Mouse (Mus musculus) adrenal gland, adult 8-10 months (tissue): Measurements from ENCODE around the gene Cuzd1. TPM values are rescaled to one million over a fixed set of nuclear protein-coding genes. Genes with fewer than 3 reads are reported as not detected.
A peak's percentile ranks its signal among the peaks of the same experiment; 100 is the strongest.

Experiments used
- DNase-seq: peaks from one replicate; pipeline ENCODE4 v3.0.0; 2022
- total RNA-seq, 4 experiments: library from RNA; stranded (reverse); gene quantifications; 2 replicates each; pipeline ENCODE4 v1.2.4; 2022

The Cuzd1 gene
- total RNA-seq, result not detected

GRCm38 (mm10) chr7:131322192-131322591 lies at the start of gene Cuzd1:
Cuzd1 (minus strand) TSS chr7:131322292.
- no peak for DNase-seq

- DNase-seq, result no peak
Measured at GRCm38 (mm10) chr7:131371470-131371860, 49.4 kb upstream of the Cuzd1 start.

GRCm38 (mm10) chr7:131370648-131371469 lies 48.8 kb upstream of the Cuzd1 start, which contains the start of gene Pstk:
Pstk (plus strand) TSS chr7:131371141.
- DNase-seq, result peak; percentile 85

GRCm38 (mm10) chr7:131364131-131364530 lies 42.0 kb upstream of the Cuzd1 start:
- DNase-seq, result no peak

- peak; percentile 96 for DNase-seq
Measured at GRCm38 (mm10) chr7:131362615-131363300, 40.7 kb upstream of the Cuzd1 start, which contains the start of gene 2310057M21Rik. 2310057M21Rik (minus strand) TSS chr7:131362759.

GRCm38 (mm10) chr7:131362269-131362614 lies 40.1 kb upstream of the Cuzd1 start:
- no peak for DNase-seq

- no peak for DNase-seq
Measured at GRCm38 (mm10) chr7:131356105-131356504, 34.0 kb upstream of the Cuzd1 start.

GRCm38 (mm10) chr7:131345856-131346541 lies 23.9 kb upstream of the Cuzd1 start:
- no peak for DNase-seq

- no peak for DNase-seq
Measured at GRCm38 (mm10) chr7:131337502-131338068, 15.5 kb upstream of the Cuzd1 start.

- no peak for DNase-seq
Measured at GRCm38 (mm10) chr7:131333564-131333963, 11.5 kb upstream of the Cuzd1 start, which contains the start of gene Fam24a. Fam24a (plus strand) TSS chr7:131333864.

- DNase-seq, result no peak
Measured at GRCm38 (mm10) chr7:131331688-131332087, 9.6 kb upstream of the Cuzd1 start.

- no peak for DNase-seq
Measured at GRCm38 (mm10) chr7:131329416-131329815, 7.3 kb upstream of the Cuzd1 start, which contains the start of gene Fam24b. Fam24b (minus strand) TSS chr7:131329516.

GRCm38 (mm10) chr7:131327054-131327453 lies 5.0 kb upstream of the Cuzd1 start:
- no peak for DNase-seq

- no peak for DNase-seq
Measured at GRCm38 (mm10) chr7:131318340-131318739, 3.8 kb downstream of the Cuzd1 start.

- DNase-seq, result no peak
Measured at GRCm38 (mm10) chr7:131317587-131317986, 4.5 kb downstream of the Cuzd1 start.

GRCm38 (mm10) chr7:131314493-131314892 lies 7.6 kb downstream of the Cuzd1 start:
- DNase-seq, result no peak

GRCm38 (mm10) chr7:131306733-131307132 lies 15.4 kb downstream of the Cuzd1 start:
- DNase-seq, result no peak

- DNase-seq, result no peak
Measured at GRCm38 (mm10) chr7:131303340-131303739, 18.8 kb downstream of the Cuzd1 start.

GRCm38 (mm10) chr7:131297151-131297550 lies 24.9 kb downstream of the Cuzd1 start:
- DNase-seq, result no peak

GRCm38 (mm10) chr7:131265851-131266250 lies 56.2 kb downstream of the Cuzd1 start:
- no peak for DNase-seq

GRCm38 (mm10) chr7:131264251-131264650 lies 57.8 kb downstream of the Cuzd1 start:
- no peak for DNase-seq

GRCm38 (mm10) chr7:131260946-131261345 lies 61.1 kb downstream of the Cuzd1 start:
- no peak for DNase-seq
